Mouse (Mus musculus) E14TG2a.4 (cell line): Measurements from ENCODE around the gene Tmem220.

ENCODE experiments used
- CTCF ChIP-seq: conservative IDR thresholded peaks from 2 replicates; pipeline ENCODE4 v1.5.1; 2014; ENCODE audit warnings: low read length
- POU5F1 ChIP-seq: IDR thresholded peaks from 2 replicates; pipeline ENCODE4 v1.6.1; 2014; ENCODE audit warnings: low read length, borderline replicate concordance

DNA sequence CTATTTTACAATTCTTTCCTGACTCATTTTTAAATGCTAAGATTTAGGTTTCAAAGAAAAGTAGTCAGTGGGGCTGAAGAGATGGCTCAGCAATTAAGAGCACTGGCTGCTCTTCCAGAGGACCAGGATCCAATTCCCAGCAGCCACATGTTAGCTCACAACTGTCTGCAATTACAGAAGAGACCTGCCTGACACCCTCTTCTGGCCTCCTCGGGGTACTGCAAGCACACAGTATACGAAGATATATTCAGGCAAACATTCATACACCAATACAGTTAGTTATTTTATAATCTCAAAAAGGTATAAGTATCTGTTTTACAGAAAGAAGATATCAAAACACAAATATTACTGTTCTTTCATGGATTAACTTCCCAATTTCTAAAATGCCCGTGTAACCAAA is 14.8 kb downstream of the Tmem220 start:
- TF ChIP-seq CTCF (peak; percentile 84), POU5F1 (no peak)
